Mouse (Mus musculus) C2C12 (cell line): ENCODE measurements around the gene Hivep2.

Experiments used
- CEBPB ChIP-seq: IDR thresholded peaks from one replicate; pipeline ENCODE4 v1.6.1; 2011; ENCODE audit warnings: low read depth, mild to moderate bottlenecking, control low read depth, moderate library complexity
- CTCF ChIP-seq: IDR thresholded peaks from one replicate; pipeline ENCODE4 v1.5.1; 2011; ENCODE audit not compliant: control insufficient read depth, insufficient read depth, insufficient read length
- MYOD1 ChIP-seq: IDR thresholded peaks from one replicate; pipeline ENCODE4 v1.6.1; 2011; ENCODE audit warnings: low read depth; ENCODE audit not compliant: control insufficient read depth, insufficient read length
- MYOG ChIP-seq: IDR thresholded peaks from one replicate; pipeline ENCODE4 v1.6.1; 2011; ENCODE audit not compliant: control insufficient read depth, insufficient read length; ENCODE audit errors: extremely low read depth
- USF1 ChIP-seq: IDR thresholded peaks from one replicate; pipeline ENCODE4 v1.6.1; 2011; ENCODE audit warnings: low read depth, mild to moderate bottlenecking, control low read depth, moderate library complexity

DNA sequence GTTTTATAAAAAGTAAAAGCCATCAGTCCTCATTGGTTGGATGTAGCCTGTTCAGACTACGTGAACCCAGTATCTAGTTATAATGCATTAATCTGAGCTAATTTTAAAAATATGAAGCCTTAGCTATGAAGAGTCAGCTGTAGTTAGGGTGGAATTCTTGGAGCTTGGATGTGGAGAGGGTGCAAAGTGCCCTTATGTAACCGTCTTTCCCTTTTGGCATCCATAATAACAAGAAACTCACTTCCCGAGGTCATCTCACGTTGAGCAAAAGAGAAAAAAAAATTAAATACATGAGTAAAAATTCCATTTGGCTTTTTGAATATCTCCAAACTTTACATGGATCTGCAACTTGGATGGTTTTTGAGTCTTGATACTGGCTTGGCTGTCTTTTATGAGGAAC, 89.0 kb downstream of the Hivep2 start:
- TF ChIP-seq CTCF (no peak), CEBPB (no peak), MYOD1 (no peak), MYOG (no peak), USF1 (no peak)
